Mouse (Mus musculus): ENCODE measurements at regions not wholly inside any gene's neighbourhood (a gene's known extent, or its start where the extent isn't known, plus 50 kb on each side); places are given as distances from the start of the nearest gene placed in this dataset. TPM values are rescaled to one million over a fixed set of nuclear protein-coding genes. Genes with fewer than 3 reads are reported as not detected.
"Not testable (repeated sequence)": the region's sequence is repeated elsewhere in the genome, so short reads cannot be mapped to it uniquely, and the experiment has no call there.

GRCm38 (mm10) chr7:113707596-113707995 is 58.2 kb upstream of the Spon1 start:
- H3K9me3 ChIP-seq = no peaks in the 10 kb centered on the region
- 82% methylated on average over 2 of the region's 2 CpGs for WGBS
- no peaks in the 10 kb centered on the region for H3K27me3 ChIP-seq (replicated peaks; ENCODE audit: low read depth, poor library complexity, severe bottlenecking)
- no peaks in the 10 kb centered on the region for H3K4me1 ChIP-seq
- H3K4me3 ChIP-seq = no peak overlapping the region
- H3K27ac ChIP-seq (replicated peaks) = no peak overlapping the region
- no peak for DNase-seq (ENCODE audit: low spot score)
- no peaks in the 10 kb centered on the region for H3K36me3 ChIP-seq (replicated peaks)

GRCm38 (mm10) chr7:113710541-113711270 is 55.1 kb upstream of the Spon1 start:
- H3K27ac ChIP-seq (replicated peaks) = no peak overlapping the region
- H3K4me1 ChIP-seq = no peaks in the 10 kb centered on the region
- no peaks in the 10 kb centered on the region for H3K36me3 ChIP-seq (replicated peaks)
- DNase-seq (ENCODE audit: low spot score) = no peak
- H3K27me3 ChIP-seq (replicated peaks; ENCODE audit: low read depth, poor library complexity, severe bottlenecking) = no peaks in the 10 kb centered on the region
- WGBS = 86% methylated on average over 2 of the region's 2 CpGs
- H3K4me3 ChIP-seq = no peak overlapping the region
- no peaks in the 10 kb centered on the region for H3K9me3 ChIP-seq

- not testable (repeated sequence) for DNase-seq (ENCODE audit: low spot score); H3K4me3 ChIP-seq; H3K36me3 ChIP-seq (replicated peaks); H3K4me1 ChIP-seq; H3K27me3 ChIP-seq (replicated peaks; ENCODE audit: low read depth, poor library complexity, severe bottlenecking); H3K27ac ChIP-seq (replicated peaks); H3K9me3 ChIP-seq
- WGBS = 84% methylated on average over 3 of the region's 3 CpGs
Measured at GRCm38 (mm10) chr7:113711356-113711755, 54.4 kb upstream of the Spon1 start.

Small RNA genes lying in the stretch of these regions (microRNA-seq; reads per million reads assigned to microRNA genes)
- not detected for gene Gm23700

Data from embryonic facial prominence, embryonic 10.5 days (tissue).